ENCODE assay signal across 27 mouse cellular contexts in genomic region chr5:20580619-20581018, GRCm38 (mm10).
"Had no signal": no experiment of that assay in that cellular context is flagged by ENCODE, and none has a peak within 500 bp of the region (broad histone marks: within the 10 kb centered on the region; RNA-seq: fewer than 3 reads in every experiment).

No protein-coding gene starts in this region.

- H3K27me3 ChIP-seq: heart, embryonic 13.5 days; heart, embryonic 15.5 days; hindbrain, embryonic 13.5 days; hindbrain, embryonic 15.5 days; kidney, embryonic 15.5 days; limb, embryonic 12.5 days had no signal

- H3K9me3 ChIP-seq: heart, embryonic 13.5 days; heart, embryonic 15.5 days; hindbrain, embryonic 13.5 days; hindbrain, embryonic 15.5 days; kidney, embryonic 15.5 days; limb, embryonic 12.5 days; liver, embryonic 13.5 days; liver, embryonic 15.5 days had no signal

- H3K4me3 ChIP-seq: heart, embryonic 13.5 days; heart, embryonic 15.5 days; hindbrain, embryonic 13.5 days; hindbrain, embryonic 15.5 days; kidney, embryonic 15.5 days; limb, embryonic 12.5 days; liver, embryonic 13.5 days; liver, embryonic 15.5 days had no signal

- H3K36me3 ChIP-seq: heart, embryonic 13.5 days; heart, embryonic 15.5 days; hindbrain, embryonic 15.5 days; kidney, embryonic 15.5 days; limb, embryonic 12.5 days; liver, embryonic 13.5 days; liver, embryonic 15.5 days had no signal

- H3K4me1 ChIP-seq: heart, embryonic 15.5 days; kidney, embryonic 15.5 days; liver, embryonic 13.5 days; liver, embryonic 15.5 days had no signal

- H3K9ac ChIP-seq: heart, embryonic 13.5 days; heart, embryonic 15.5 days; hindbrain, embryonic 13.5 days; hindbrain, embryonic 15.5 days; kidney, embryonic 15.5 days; limb, embryonic 12.5 days; liver, embryonic 13.5 days; liver, embryonic 15.5 days had no signal

- H3K4me2 ChIP-seq: heart, embryonic 11.5 days; heart, embryonic 13.5 days; heart, embryonic 15.5 days; hindbrain, embryonic 13.5 days; hindbrain, embryonic 15.5 days; kidney, embryonic 15.5 days; limb, embryonic 12.5 days; liver, embryonic 11.5 days; liver, embryonic 13.5 days; liver, embryonic 15.5 days had no signal

- H3K27ac ChIP-seq: heart, embryonic 13.5 days; heart, embryonic 15.5 days; hindbrain, embryonic 13.5 days; hindbrain, embryonic 15.5 days; hindbrain, postnatal 0 days; kidney, embryonic 15.5 days; kidney, postnatal 0 days; limb, embryonic 12.5 days; liver, embryonic 13.5 days; liver, embryonic 15.5 days had no signal

- ATAC-seq: hindbrain, postnatal 0 days; intestine, embryonic 16.5 days had no signal

- DNase-seq: gastrocnemius, postnatal 14 days; gastrocnemius, postnatal 36 days; heart, adult 18-20 months; heart, postnatal 14 days; heart, postnatal 36 days; kidney, adult 11 months; kidney, adult 2 months; kidney, adult 9 months; kidney, postnatal 14 days; kidney, postnatal 36 days; layer of hippocampus, adult 9-11 months; layer of hippocampus, postnatal 36 days; left cerebral cortex, postnatal 4 days; liver; liver, embryonic 13.5 days had no signal
